Mouse (Mus musculus): ENCODE measurements around the gene Frmd5.

- no peak for TF ChIP-seq POLR2A (IDR thresholded peaks at IDR 0.05; ENCODE audit: low read depth, low read length)
- TF ChIP-seq CTCF (IDR thresholded peaks at IDR 0.05; ENCODE audit: extremely low read depth, insufficient read depth, insufficient read length, insufficient replicate concordance), result no peak
These were observed 129.8 kb downstream of the Frmd5 start for GRCm38 (mm10) chr2:121676951-121677648.

Measured in spleen, adult 2 months (tissue).